Mouse (Mus musculus) lung, postnatal 0 days (tissue): ENCODE data around the gene Msi2.

Experiments used
- CTCF ChIP-seq: IDR thresholded peaks from 2 replicates; pipeline ENCODE4 v1.5.1; 2016; ENCODE audit warnings: antibody characterized with exemption, mild to moderate bottlenecking
- EP300 ChIP-seq: IDR thresholded peaks from 2 replicates; pipeline ENCODE4 v1.6.1; 2016; ENCODE audit warnings: antibody characterized with exemption, mild to moderate bottlenecking, control low read depth

DNA sequence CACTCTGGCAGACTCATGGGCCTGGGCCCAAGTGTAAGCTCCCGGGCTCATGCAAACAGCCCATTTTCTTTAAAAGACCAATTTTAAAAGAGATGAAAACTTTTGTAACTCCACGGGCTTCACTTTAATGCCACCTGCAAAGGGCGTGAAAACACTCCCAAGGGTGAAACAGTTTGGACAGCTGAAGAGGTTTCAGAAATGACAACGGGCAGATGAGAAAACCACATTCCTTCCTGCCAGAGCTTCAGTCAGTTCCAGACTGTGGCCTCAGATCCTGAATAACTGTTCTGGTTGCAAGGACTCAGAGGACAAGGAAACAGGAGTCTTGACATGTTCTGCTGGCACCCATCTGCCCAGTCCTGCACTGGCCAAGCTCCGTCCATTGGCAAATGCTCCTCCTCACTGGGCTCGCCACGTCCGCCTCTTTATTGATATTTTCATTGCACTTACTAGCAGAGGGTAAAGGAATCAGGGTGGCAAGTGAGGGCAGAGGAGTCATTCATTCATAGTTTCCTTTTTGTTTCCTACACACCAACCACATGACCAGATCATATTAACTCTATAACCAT lies 207.9 kb downstream of the Msi2 start:
- TF ChIP-seq CTCF (no peak), EP300 (no peak)
